Mouse (Mus musculus) heart, adult 18-20 months (tissue): Measurements from ENCODE around the gene Syngap1. TPM values are rescaled to one million over a fixed set of nuclear protein-coding genes. Genes with fewer than 3 reads are reported as not detected.
A peak's percentile ranks its signal among the peaks of the same experiment; 100 is the strongest.

Source experiments
- DNase-seq, 2 experiments: peaks; one replicate each; pipeline ENCODE4 v3.0.0; 2021 to 2022; ENCODE audit warnings: mixed read lengths in 1 of 2
- total RNA-seq, 2 experiments: library from RNA; stranded (reverse); gene quantifications; 2 replicates each; pipeline ENCODE4 v1.2.3; 2021

The Syngap1 gene
- total RNA-seq, 2 experiments from 2014 or later, result 3.6 to 5.5 TPM

- DNase-seq, result peak; percentile 77 to 86
Measured at GRCm38 (mm10) chr17:26994410-26994809, 53.4 kb downstream of the Syngap1 start.

- DNase-seq, result no peak
Measured at GRCm38 (mm10) chr17:26995006-26995405, 54.0 kb downstream of the Syngap1 start.

GRCm38 (mm10) chr17:26995562-26995961 is 54.5 kb downstream of the Syngap1 start:
- no peak for DNase-seq

GRCm38 (mm10) chr17:26997661-26998060 is 56.6 kb downstream of the Syngap1 start:
- no peak for DNase-seq

- DNase-seq, result peak in 1 of 2 experiments; percentile 41
Measured at GRCm38 (mm10) chr17:26998283-26998682, 57.2 kb downstream of the Syngap1 start.

GRCm38 (mm10) chr17:26999996-27000395 is 58.9 kb downstream of the Syngap1 start:
- DNase-seq, result peak in 1 of 2 experiments; percentile 23

GRCm38 (mm10) chr17:27001151-27001550 is 60.1 kb downstream of the Syngap1 start:
- peak in 1 of 2 experiments; percentile 12 for DNase-seq

- peak in 1 of 2 experiments; percentile 39 for DNase-seq
Measured at GRCm38 (mm10) chr17:27001889-27002288, 60.8 kb downstream of the Syngap1 start.

- peak; percentile 28 to 85 for DNase-seq
Measured at GRCm38 (mm10) chr17:27004431-27004830, 63.4 kb downstream of the Syngap1 start.

- DNase-seq, result no peak
Measured at GRCm38 (mm10) chr17:27004903-27005485, 63.9 kb downstream of the Syngap1 start.

GRCm38 (mm10) chr17:27005644-27006043 is 64.6 kb downstream of the Syngap1 start:
- no peak for DNase-seq

- no peak for DNase-seq
Measured at GRCm38 (mm10) chr17:27008277-27008676, 67.2 kb downstream of the Syngap1 start.

- no peak for DNase-seq
Measured at GRCm38 (mm10) chr17:27011167-27011566, 70.1 kb downstream of the Syngap1 start.

- peak in 1 of 2 experiments; percentile 33 for DNase-seq
Measured at GRCm38 (mm10) chr17:27011998-27012672, 71.1 kb downstream of the Syngap1 start.

- DNase-seq, result no peak
Measured at GRCm38 (mm10) chr17:27012909-27013308, 71.9 kb downstream of the Syngap1 start.

GRCm38 (mm10) chr17:27017564-27018499 is 76.8 kb downstream of the Syngap1 start:
- peak; percentile 88 to 95 for DNase-seq

- DNase-seq, result peak in 1 of 2 experiments; percentile 31
Measured at GRCm38 (mm10) chr17:27018555-27019196, 77.6 kb downstream of the Syngap1 start.

- DNase-seq, result no peak
Measured at GRCm38 (mm10) chr17:27021076-27021475, 80.0 kb downstream of the Syngap1 start.

GRCm38 (mm10) chr17:27021736-27022135 is 80.7 kb downstream of the Syngap1 start:
- DNase-seq, result no peak
